Mouse (Mus musculus): ENCODE measurements at regions not wholly inside any gene's neighbourhood (a gene's known extent, or its start where the extent isn't known, plus 50 kb on each side); places are given as distances from the start of the nearest gene placed in this dataset.
A peak's percentile ranks its signal among the peaks of the same experiment; 100 is the strongest.
"Not testable (repeated sequence)": the region's sequence is repeated elsewhere in the genome, so short reads cannot be mapped to it uniquely, and the experiment has no call there.

- peak; percentile 74 for DNase-seq
Measured at GRCm38 (mm10) chr14:88092967-88093366, 378.2 kb downstream of the Pcdh20 start.

GRCm38 (mm10) chr14:88084854-88085253, 386.3 kb downstream of the Pcdh20 start:
- DNase-seq = no peak

- DNase-seq = no peak
Measured at GRCm38 (mm10) chr14:88072880-88073468, 398.2 kb downstream of the Pcdh20 start.

- DNase-seq = not testable (repeated sequence)
Measured at GRCm38 (mm10) chr14:88047586-88047985, 423.6 kb downstream of the Pcdh20 start.

GRCm38 (mm10) chr14:88013882-88014281, 457.3 kb downstream of the Pcdh20 start:
- no peak for DNase-seq

- DNase-seq = no peak
Measured at GRCm38 (mm10) chr14:88013186-88013585, 458.0 kb downstream of the Pcdh20 start.

- no peak for DNase-seq
Measured at GRCm38 (mm10) chr14:87996561-87996960, 474.6 kb downstream of the Pcdh20 start.
